Mouse (Mus musculus) lung, adult 2 months (tissue): ENCODE results near the gene Igf2bp1. TPM values are rescaled to one million over a fixed set of nuclear protein-coding genes. Genes with fewer than 3 reads are reported as not detected.
"Not testable (repeated sequence)": the region's sequence is repeated elsewhere in the genome, so short reads cannot be mapped to it uniquely, and the experiment has no call there.

Source experiments
- DNase-seq: peaks from one replicate; pipeline ENCODE4 v3.0.0; 2022
- H3K4me1 ChIP-seq: fragments of 200-500 bp; 2 replicates; pipeline ENCODE4 v1.6.1; 2011; ENCODE audit warnings: low read length; ENCODE audit not compliant: control insufficient read depth, insufficient read depth
- H3K4me3 ChIP-seq: fragments of 200-500 bp; replicated peaks from 2 replicates; pipeline ENCODE3; 2011; ENCODE audit warnings: low read depth, mild to moderate bottlenecking, control low read depth, low read length; ENCODE audit errors: extremely low read depth
- CTCF ChIP-seq: fragments of 200-500 bp; IDR thresholded peaks from 2 replicates; pipeline ENCODE4 v1.5.1; 2011; ENCODE audit warnings: mild to moderate bottlenecking, low read length, control low read depth; ENCODE audit not compliant: insufficient read depth
- POLR2A ChIP-seq: fragments of 200-500 bp; IDR thresholded peaks from 2 replicates; pipeline ENCODE4 v1.6.1; 2011; ENCODE audit warnings: low read depth, mild to moderate bottlenecking, control low read depth, low read length, borderline replicate concordance; ENCODE audit errors: extremely low read depth
- WGBS: fragments of 180-500 bp; shearing (Covaris S2); methylation state at CpG from one replicate; pipeline ENCODE4 v1.1.7; 2018; 5-methylcytosine and 5-hydroxymethylcytosine counted together
- polyA plus RNA-seq: library from polyadenylated mRNA; depleted of rRNA; stranded (reverse); fragments of >200 nt; gene quantifications from 2 replicates; pipeline ENCODE4 v1.2.3, GENCODE M21; 2012

The Igf2bp1 gene
- polyA plus RNA-seq, 1 experiment: 1.6 TPM

GRCm38 (mm10) chr11:95936409-95936808, 69.3 kb downstream of the Igf2bp1 start:
- TF ChIP-seq CTCF (no peak), POLR2A (no peak)
- Histone ChIP-seq H3K4me1 (no peaks in the 10 kb centered on the region), H3K4me3 (no peak overlapping the region)
- no peak for DNase-seq
- WGBS: 75% methylated on average over 6 of the region's 6 CpGs

- not testable (repeated sequence) for H3K4me3 ChIP-seq, H3K4me1 ChIP-seq, DNase-seq
- WGBS: 81% methylated on average over 8 of the region's 10 CpGs
These were observed 73.6 kb downstream of the Igf2bp1 start for GRCm38 (mm10) chr11:95932168-95932567.

- Histone ChIP-seq H3K4me3 (no peak overlapping the region), H3K4me1 (no peaks in the 10 kb centered on the region)
- DNase-seq: no peak
- TF ChIP-seq POLR2A (no peak), CTCF (no peak)
- whole genome bisulfite sequencing: 72% methylated on average over 4 of the region's 4 CpGs
These were observed 79.3 kb downstream of the Igf2bp1 start for GRCm38 (mm10) chr11:95926398-95926797.

GRCm38 (mm10) chr11:95925976-95926375, 79.8 kb downstream of the Igf2bp1 start:
- DNase-seq: no peak
- Histone ChIP-seq H3K4me3 (no peak overlapping the region), H3K4me1 (no peaks in the 10 kb centered on the region)
- WGBS: 82% methylated on average over 5 of the region's 5 CpGs
- no peak for TF ChIP-seq CTCF
- no peak for TF ChIP-seq POLR2A

GRCm38 (mm10) chr11:95924215-95924614, 81.5 kb downstream of the Igf2bp1 start:
- Histone ChIP-seq H3K4me1 (no peaks in the 10 kb centered on the region), H3K4me3 (no peak overlapping the region)
- no peak for TF ChIP-seq CTCF
- no peak for TF ChIP-seq POLR2A
- DNase-seq: no peak
- WGBS: 58% methylated on average over 2 of the region's 2 CpGs

- H3K4me3 ChIP-seq, DNase-seq, H3K4me1 ChIP-seq: not testable (repeated sequence)
- WGBS: 5% methylated on average over 4 of the region's 6 CpGs
These were observed 82.3 kb downstream of the Igf2bp1 start for GRCm38 (mm10) chr11:95923477-95923876.

- TF ChIP-seq POLR2A: no peak
- Histone ChIP-seq H3K4me1 (no peaks in the 10 kb centered on the region), H3K4me3 (no peak overlapping the region)
- DNase-seq: no peak
- WGBS: 57% methylated on average over 12 of the region's 12 CpGs
These were observed 83.6 kb downstream of the Igf2bp1 start for GRCm38 (mm10) chr11:95921991-95922621.

- no peak for DNase-seq
- Histone ChIP-seq H3K4me3 (no peak overlapping the region), H3K4me1 (peaks cover 2% of the 10 kb centered on the region; the same call in 1 of the 2 replicates)
- TF ChIP-seq CTCF (no peak), POLR2A (no peak)
- 17% methylated on average over 5 of the region's 5 CpGs for WGBS
These were observed 89.3 kb downstream of the Igf2bp1 start for GRCm38 (mm10) chr11:95916426-95916825.

GRCm38 (mm10) chr11:95915006-95915710, 90.6 kb downstream of the Igf2bp1 start:
- H3K4me3 ChIP-seq: no peak overlapping the region

GRCm38 (mm10) chr11:95914571-95914991, 91.2 kb downstream of the Igf2bp1 start, which contains the start of gene B4galnt2:
B4galnt2 (minus strand) TSS chr11:95914891.
- WGBS: under 1% methylated on average over 35 of the region's 35 CpGs
- TF ChIP-seq CTCF (no peak), POLR2A (no peak)
- Histone ChIP-seq H3K4me1 (peaks cover 2% of the 10 kb centered on the region; the same call in 1 of the 2 replicates), H3K4me3 (no peak within 1 kb of the TSS)
- DNase-seq: no peak

More at GRCm38 (mm10) chr11:95915006-95915710, 90.6 kb downstream of the Igf2bp1 start:
- DNase-seq: no peak
- peaks cover 2% of the 10 kb centered on the region; the same call in 1 of the 2 replicates for H3K4me1 ChIP-seq
- 3% methylated on average over 28 of the region's 28 CpGs for WGBS
- TF ChIP-seq CTCF: no peak
- TF ChIP-seq POLR2A: no peak
